Mouse (Mus musculus) heart, embryonic 14.5 days (tissue): ENCODE results near the gene Tfrc. TPM values are rescaled to one million over a fixed set of nuclear protein-coding genes. Genes with fewer than 3 reads are reported as not detected.

Source experiments
- ATAC-seq: fragments of 200-750 bp; cut with Nextera tagmentation; 2 replicates; pipeline ENCODE4 v1.8.0; 2017; ENCODE audit warnings: low read depth, moderate TSS enrichment; ENCODE audit not compliant: insufficient number of reproducible peaks, insufficient read depth, low FRiP score
- H3K27ac ChIP-seq, 2 experiments: fragments of 200-500 bp in 1 of 2; fragments of 300-500 bp in 1 of 2; sonication (generic) in 1 of 2; replicated peaks in 1 of 2; 2 replicates each; pipeline ENCODE4 v1.5.1; 2012 to 2014; ENCODE audit warnings: low read depth in 2 of 2, low read length in 2 of 2, control low read depth in 1 of 2, mild to moderate bottlenecking in 1 of 2, mixed read lengths in 1 of 2; ENCODE audit not compliant: control insufficient read depth in 1 of 2, insufficient read depth in 1 of 2
- H3K27me3 ChIP-seq: fragments of 300-500 bp; sonication (generic); 2 replicates; pipeline ENCODE4 v1.6.1; 2014; ENCODE audit warnings: mild to moderate bottlenecking, low read length, control low read depth; ENCODE audit not compliant: control insufficient read depth, insufficient read depth
- H3K36me3 ChIP-seq: fragments of 300-500 bp; sonication (generic); 2 replicates; pipeline ENCODE4 v1.6.1; 2014; ENCODE audit warnings: mild to moderate bottlenecking, control low read depth, low read length, mixed read lengths; ENCODE audit not compliant: control insufficient read depth, insufficient read depth
- H3K4me1 ChIP-seq, 2 experiments: fragments of 200-500 bp in 1 of 2; fragments of 300-500 bp in 1 of 2; sonication (generic) in 1 of 2; 2 replicates each; pipeline ENCODE4 v1.6.1; 2012 to 2014; ENCODE audit warnings: low read length in 2 of 2, control low read depth in 1 of 2, mixed read lengths in 1 of 2; ENCODE audit not compliant: control insufficient read depth in 2 of 2, insufficient read depth in 2 of 2
- H3K4me2 ChIP-seq: fragments of 300-500 bp; sonication (generic); 2 replicates; pipeline ENCODE4 v1.6.1; 2014; ENCODE audit warnings: mild to moderate bottlenecking, low read length
- H3K4me3 ChIP-seq, 2 experiments: fragments of 200-500 bp in 1 of 2; fragments of 300-500 bp in 1 of 2; sonication (generic) in 1 of 2; 2 replicates each; pipeline ENCODE4 v1.5.1; 2012 to 2014; ENCODE audit warnings: low read length in 2 of 2, mild to moderate bottlenecking in 2 of 2, control low read depth in 1 of 2, low read depth in 1 of 2, moderate library complexity in 1 of 2; ENCODE audit not compliant: control insufficient read depth in 1 of 2, insufficient read depth in 1 of 2
- H3K9ac ChIP-seq: fragments of 300-500 bp; sonication (generic); 2 replicates; pipeline ENCODE4 v1.6.1; 2014; ENCODE audit warnings: mild to moderate bottlenecking, low read length
- H3K9me3 ChIP-seq: fragments of 300-500 bp; sonication (generic); 2 replicates; pipeline ENCODE4 v1.6.1; 2016; ENCODE audit warnings: low read length, control low read depth; ENCODE audit not compliant: control insufficient read depth
- WGBS: fragments of 180-500 bp; shearing (Covaris S2); extraction: QIAGEN DNeasy Blood & Tissue Kit; methylation state at CpG from one replicate; pipeline ENCODE4 v1.1.7; 2014; 5-methylcytosine and 5-hydroxymethylcytosine counted together
- polyA plus RNA-seq: library from polyadenylated mRNA; unstranded; fragments of >200 nt; fragmentation: Nextera tagmentation; extraction: Ambion mirVana; gene quantifications from 2 replicates; pipeline ENCODE4 v1.2.1, GENCODE M21; 2014

Gene Tfrc
- polyA plus RNA-seq, 1 experiment from 2014 or later = 48.6 TPM

DNA sequence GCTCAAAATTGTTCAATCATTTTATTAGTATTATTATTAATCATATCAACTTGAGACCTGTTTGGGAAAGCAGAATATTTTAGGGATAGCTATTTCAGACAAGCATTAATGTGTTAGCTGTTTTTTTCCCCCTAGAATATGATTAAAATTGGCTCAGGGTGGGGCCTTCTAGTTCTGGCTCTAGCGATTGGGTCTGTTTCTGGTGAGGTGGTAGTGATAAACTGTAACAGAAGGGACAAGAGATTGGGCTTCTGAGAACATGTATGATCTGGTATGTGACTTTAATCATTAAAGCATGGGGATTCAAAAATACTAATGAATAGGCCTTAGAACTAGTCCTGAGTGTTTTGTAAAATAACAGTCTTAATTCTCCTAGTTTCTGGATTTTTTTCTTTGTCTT, 3.3 kb downstream of the Tfrc start:
- no peak overlapping the region for H3K4me3 ChIP-seq
- no peaks in the 10 kb centered on the region for H3K27me3 ChIP-seq
- no peak overlapping the region for H3K27ac ChIP-seq
- ATAC-seq = no peak
- WGBS = 45% methylated on average over 1 of the region's 1 CpGs
- no peaks in the 10 kb centered on the region for H3K9me3 ChIP-seq
- H3K36me3 ChIP-seq = peaks cover 42% of the 10 kb centered on the region
- H3K4me2 ChIP-seq = peak overlapping the region; percentile 86; the same call in 1 of the 2 replicates
- no peak overlapping the region for H3K9ac ChIP-seq
- peaks cover 2 to 21% of the 10 kb centered on the region in 2 experiments for H3K4me1 ChIP-seq

DNA sequence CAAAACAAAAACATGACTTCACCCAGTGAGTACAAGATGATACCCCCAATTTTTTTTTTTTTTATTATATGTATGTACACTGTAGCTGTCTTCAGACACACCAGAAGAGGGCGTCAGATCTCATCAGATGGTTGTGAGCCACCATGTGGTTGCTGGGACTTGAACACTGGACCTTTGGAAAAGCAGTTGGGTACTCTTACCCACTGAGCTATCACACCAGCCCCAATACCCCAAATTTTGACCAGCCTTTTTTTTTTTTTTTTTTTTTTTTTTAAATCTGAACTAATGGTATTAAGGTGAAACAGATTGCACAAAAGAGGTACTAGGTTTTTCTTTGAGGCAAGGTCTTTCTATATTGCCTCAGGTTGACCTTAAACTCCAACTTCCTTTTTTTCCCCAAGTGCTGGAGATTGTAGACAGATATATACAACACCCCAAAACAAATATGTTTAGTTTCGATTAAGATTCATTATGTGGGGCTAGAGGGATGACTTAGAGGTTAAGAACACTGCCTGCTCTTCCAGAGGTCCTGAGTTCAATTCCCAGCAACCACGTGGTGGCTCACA, 4.6 kb downstream of the Tfrc start:
- Histone ChIP-seq H3K4me1 (peaks cover 2 to 16% of the 10 kb centered on the region in 2 experiments), H3K9ac (no peak overlapping the region), H3K36me3 (peaks cover 54% of the 10 kb centered on the region), H3K4me2 (no peak overlapping the region), H3K9me3 (no peaks in the 10 kb centered on the region), H3K27me3 (no peaks in the 10 kb centered on the region), H3K4me3 (no peak overlapping the region), H3K27ac (no peak overlapping the region)
- 79% methylated on average over 3 of the region's 3 CpGs for WGBS
- no peak for ATAC-seq

DNA sequence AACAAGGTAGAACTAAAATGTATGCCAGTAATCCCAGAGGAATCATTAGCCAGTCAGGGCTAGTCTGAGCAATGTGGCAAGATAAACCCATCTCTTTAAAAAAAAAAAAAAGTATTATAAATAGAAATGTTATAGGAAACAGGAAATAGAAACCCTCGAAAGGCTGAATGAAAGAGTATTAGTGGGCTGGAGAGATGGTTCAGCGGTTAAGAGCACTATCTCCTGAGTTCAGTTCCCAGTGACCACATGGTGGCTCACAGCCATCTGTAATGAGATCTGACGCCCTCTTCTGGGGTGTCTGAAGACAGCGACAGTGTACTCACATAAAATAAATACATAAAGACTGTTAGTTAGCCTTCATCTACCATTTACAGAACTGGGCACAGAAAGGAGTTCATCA, 5.3 kb downstream of the Tfrc start:
- H3K4me2 ChIP-seq = no peak overlapping the region
- H3K9me3 ChIP-seq = no peaks in the 10 kb centered on the region
- H3K4me3 ChIP-seq = no peak overlapping the region
- no peak overlapping the region for H3K27ac ChIP-seq
- no peak for ATAC-seq
- no peaks in the 10 kb centered on the region for H3K27me3 ChIP-seq
- H3K4me1 ChIP-seq = peaks cover 2 to 16% of the 10 kb centered on the region in 2 experiments
- 44% methylated on average over 4 of the region's 4 CpGs for WGBS
- H3K36me3 ChIP-seq = peaks cover 61% of the 10 kb centered on the region
- no peak overlapping the region for H3K9ac ChIP-seq

DNA sequence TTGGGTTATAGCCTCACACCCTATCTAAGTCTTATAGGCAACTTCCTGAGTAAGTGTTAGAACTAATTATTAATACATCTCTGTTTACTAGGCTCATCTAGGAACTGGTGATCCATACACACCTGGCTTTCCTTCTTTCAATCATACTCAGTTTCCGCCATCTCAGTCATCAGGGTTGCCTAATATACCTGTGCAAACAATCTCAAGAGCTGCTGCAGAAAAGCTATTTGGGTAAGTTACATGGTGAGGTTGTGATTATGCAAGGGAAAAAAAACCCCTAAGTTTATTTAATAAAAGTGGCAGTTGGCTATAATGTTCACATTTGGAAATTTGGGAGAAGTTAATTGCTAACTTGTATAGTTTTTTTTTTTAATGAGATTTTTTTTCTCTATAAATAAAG, 10.2 kb downstream of the Tfrc start:
- no peaks in the 10 kb centered on the region for H3K27me3 ChIP-seq
- ATAC-seq = no peak
- H3K4me2 ChIP-seq = no peak overlapping the region
- H3K27ac ChIP-seq = no peak overlapping the region
- H3K9me3 ChIP-seq = no peaks in the 10 kb centered on the region
- H3K9ac ChIP-seq = no peak overlapping the region
- H3K4me3 ChIP-seq = no peak overlapping the region
- peaks cover 95% of the 10 kb centered on the region for H3K36me3 ChIP-seq
- WGBS = 96% methylated on average over 1 of the region's 1 CpGs
- H3K4me1 ChIP-seq = no peaks in the 10 kb centered on the region

DNA sequence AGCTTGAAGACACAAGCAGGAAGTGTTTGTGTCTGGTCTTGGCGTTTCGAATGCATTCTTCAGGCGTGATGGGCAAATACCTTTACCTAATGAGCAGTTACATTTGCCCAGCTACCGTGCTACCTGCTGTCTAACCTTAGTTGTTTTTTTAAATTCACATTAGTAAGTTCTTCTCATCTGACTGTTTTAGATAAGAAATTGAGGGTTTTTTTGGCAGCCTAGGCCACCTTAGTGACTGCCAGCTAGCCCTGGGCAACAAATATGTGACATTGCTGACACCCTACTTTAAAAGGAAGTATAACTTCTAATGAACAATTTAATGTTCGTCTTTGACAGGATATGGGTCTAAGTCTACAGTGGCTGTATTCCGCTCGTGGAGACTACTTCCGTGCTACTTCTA, 19.4 kb downstream of the Tfrc start:
- Histone ChIP-seq H3K27ac (no peak overlapping the region), H3K9ac (no peak overlapping the region), H3K4me1 (no peaks in the 10 kb centered on the region), H3K4me2 (no peak overlapping the region), H3K4me3 (no peak overlapping the region), H3K27me3 (no peaks in the 10 kb centered on the region), H3K36me3 (peaks cover 98% of the 10 kb centered on the region), H3K9me3 (no peaks in the 10 kb centered on the region)
- WGBS = 90% methylated on average over 8 of the region's 8 CpGs
- ATAC-seq = no peak

DNA sequence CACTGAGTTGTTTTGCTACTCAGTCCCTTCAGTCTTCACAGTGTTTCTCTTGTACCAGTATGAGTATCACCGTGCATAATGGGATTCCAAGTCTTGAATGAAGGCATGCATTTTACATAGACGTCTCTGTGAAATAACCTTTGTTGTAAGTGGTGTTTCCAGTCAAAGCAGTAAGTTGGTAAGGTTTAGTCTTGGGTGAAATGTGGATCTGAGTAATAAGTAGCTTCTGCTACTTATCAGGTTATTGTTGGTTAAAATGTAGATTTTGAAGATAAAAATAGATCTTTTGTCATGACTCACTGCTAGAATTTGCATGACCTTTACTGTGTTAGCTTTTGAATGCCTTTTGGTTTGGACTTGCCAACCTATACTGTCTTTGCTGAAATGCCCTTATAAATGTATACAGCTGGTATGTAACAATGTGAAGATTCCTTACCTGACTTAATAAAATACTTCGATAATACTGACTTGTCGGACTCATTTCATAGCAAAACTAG, 23.7 kb downstream of the Tfrc start:
- H3K9me3 ChIP-seq = no peaks in the 10 kb centered on the region
- 86% methylated on average over 4 of the region's 4 CpGs for WGBS
- no peak overlapping the region for H3K9ac ChIP-seq
- peaks cover 57% of the 10 kb centered on the region for H3K36me3 ChIP-seq
- no peaks in the 10 kb centered on the region for H3K27me3 ChIP-seq
- no peak overlapping the region for H3K4me2 ChIP-seq
- no peak overlapping the region for H3K27ac ChIP-seq
- no peaks in the 10 kb centered on the region for H3K4me1 ChIP-seq
- H3K4me3 ChIP-seq = no peak overlapping the region
- no peak for ATAC-seq

DNA sequence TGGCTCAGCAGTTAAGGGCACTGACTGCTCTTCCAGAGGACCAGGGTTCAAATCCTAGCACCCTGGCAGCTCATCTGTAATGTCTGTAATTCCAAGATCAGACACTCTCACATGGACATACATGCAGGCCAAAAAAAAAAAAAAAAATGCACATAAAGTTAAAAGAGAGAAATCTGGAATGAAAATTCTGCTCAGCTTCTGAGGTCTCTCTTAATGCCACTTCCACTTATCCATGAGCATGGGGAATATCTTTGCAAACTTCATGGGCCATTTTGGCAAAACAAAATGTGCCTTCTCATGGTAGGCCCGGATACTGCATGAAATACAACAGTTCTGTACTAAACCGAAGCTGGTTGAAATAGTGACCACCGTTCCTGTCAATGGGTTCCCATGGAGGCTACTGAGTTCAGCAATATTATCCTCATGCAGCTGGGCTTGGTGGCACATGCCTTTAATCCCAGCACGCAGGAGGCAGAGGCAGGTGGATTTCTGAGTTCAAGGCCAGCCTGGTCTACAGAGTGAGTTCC, 24.8 kb downstream of the Tfrc start:
- H3K36me3 ChIP-seq = peaks cover 45% of the 10 kb centered on the region
- no peak overlapping the region for H3K4me3 ChIP-seq
- ATAC-seq = no peak
- no peak overlapping the region for H3K9ac ChIP-seq
- no peaks in the 10 kb centered on the region for H3K9me3 ChIP-seq
- H3K4me1 ChIP-seq = peaks cover 0 to 3% of the 10 kb centered on the region in 2 experiments; a peak in 1 of 4 replicates
- H3K27me3 ChIP-seq = no peaks in the 10 kb centered on the region
- no peak overlapping the region for H3K4me2 ChIP-seq
- no peak overlapping the region for H3K27ac ChIP-seq
- 89% methylated on average over 4 of the region's 4 CpGs for WGBS

DNA sequence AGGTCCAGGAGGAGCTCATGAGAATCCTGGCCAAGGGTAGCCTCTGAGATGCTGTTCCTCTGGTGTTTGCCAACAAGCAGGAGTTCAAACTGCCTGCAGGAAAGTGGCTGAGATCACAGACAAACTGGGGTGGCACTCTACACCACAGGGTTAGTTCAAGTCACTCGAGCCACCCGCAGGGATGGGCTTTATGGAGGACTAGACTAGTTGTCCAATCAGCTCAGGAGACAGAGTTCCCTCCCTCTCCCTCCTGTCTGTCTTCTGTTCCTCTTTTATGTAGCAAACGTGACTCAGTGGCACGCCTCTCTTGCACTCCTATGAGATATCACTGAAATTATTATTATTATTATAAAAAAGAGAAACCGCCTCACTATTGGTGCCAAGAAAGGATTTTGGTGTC, 25.5 kb downstream of the Tfrc start:
- Histone ChIP-seq H3K4me2 (no peak overlapping the region), H3K27me3 (no peaks in the 10 kb centered on the region), H3K27ac (no peak overlapping the region), H3K9me3 (no peaks in the 10 kb centered on the region), H3K9ac (no peak overlapping the region), H3K4me3 (no peak overlapping the region), H3K36me3 (peaks cover 39% of the 10 kb centered on the region), H3K4me1 (peaks cover 0 to 3% of the 10 kb centered on the region in 2 experiments; a peak in 1 of 4 replicates)
- ATAC-seq = no peak
- WGBS = 86% methylated on average over 5 of the region's 5 CpGs
